Mouse (Mus musculus): ENCODE results near the gene Gtf2a1l.

GRCm38 (mm10) chr17:88641836-88642235 lies 26.6 kb upstream of the Gtf2a1l start:
- TF ChIP-seq CTCF (IDR thresholded peaks at IDR 0.05; ENCODE audit: borderline replicate concordance, insufficient read depth, low read depth, low read length) (no peak), POLR2A (IDR thresholded peaks at IDR 0.05; ENCODE audit: borderline replicate concordance, insufficient read depth, low read length) (no peak)
